Mouse (Mus musculus): Measurements from ENCODE around the gene Gna13. TPM values are rescaled to one million over a fixed set of nuclear protein-coding genes. Genes with fewer than 3 reads are reported as not detected.
A peak's percentile ranks its signal among the peaks of the same experiment; 100 is the strongest.

Gene Gna13
- total and polyA plus RNA-seq, 3 experiments = 32.2 to 57.6 (median 39.3) TPM

DNA sequence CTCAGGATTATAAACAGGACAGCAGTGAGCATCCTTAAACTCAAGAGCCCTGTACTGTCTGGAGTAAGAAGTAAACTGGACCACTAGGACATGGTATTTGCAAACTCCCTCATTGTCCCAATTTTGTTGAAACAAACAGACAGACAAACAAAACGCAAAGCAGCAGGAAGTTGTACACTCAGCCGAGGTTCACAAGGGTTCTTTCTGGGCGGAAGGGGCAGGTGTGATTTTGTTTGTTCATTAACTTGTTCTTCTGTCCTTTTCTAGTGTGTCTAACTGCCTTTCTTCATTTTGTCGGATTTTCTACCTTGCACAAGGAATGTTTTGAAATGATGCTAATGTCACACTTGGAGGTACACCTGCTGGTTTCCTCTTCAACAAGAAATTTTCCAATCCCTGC lies 56.8 kb downstream of the Gna13 start:
- peaks cover 9% of the 10 kb centered on the region for H3K9me3 ChIP-seq (replicated peaks; ENCODE audit: low read length)
- H3K36me3 ChIP-seq (replicated peaks in 1 of 2; ENCODE audit: control insufficient read depth in 1 of 2, insufficient read depth in 1 of 2, low read length in 1 of 2) = no peaks in the 10 kb centered on the region
- H3K4me1 ChIP-seq (ENCODE audit: control insufficient read depth in 1 of 2, insufficient read depth in 2 of 2) = peaks cover 16 to 51% of the 10 kb centered on the region in 2 experiments
- peak overlapping the region; percentile 77; the same call in 1 of the 2 replicates for H3K27ac ChIP-seq (ENCODE audit: insufficient read depth, low read depth)
- in situ Hi-C loops (cut with MboI; ENCODE audit: low pct_ligation_motif_present, low pct_unique_long_range_greater_than_20kb, low sequenced_read_pairs) = no loop called here
- peak overlapping the region; percentile 29 to 50 (median 48) for H3K4me3 ChIP-seq (replicated peaks in 1 of 3; ENCODE audit: low read depth in 2 of 3, low read length in 2 of 3, poor library complexity in 1 of 3)
- no peak overlapping the region for H3K9ac ChIP-seq (ENCODE audit: insufficient read depth, low read depth)
- no peaks in the 10 kb centered on the region for H3K79me2 ChIP-seq (replicated peaks; ENCODE audit: control insufficient read depth, extremely low read depth, insufficient read depth, poor library complexity, severe bottlenecking)
- H3K27me3 ChIP-seq (replicated peaks) = no peaks in the 10 kb centered on the region
- dilution Hi-C loops (cut with MboI; ENCODE audit: extremely low pct_ligation_motif_present, extremely low pct_unique_long_range_greater_than_20kb, low sequenced_read_pairs) = no loop called here
- no peak for DNase-seq (ENCODE audit: extremely low read depth)
- TF ChIP-seq NRF1 (IDR thresholded peaks at IDR 0.05; ENCODE audit: low read depth, low read length) (no peak), CHD2 (IDR thresholded peaks at IDR 0.05; ENCODE audit: low read length) (no peak), MAFK (IDR thresholded peaks at IDR 0.05; ENCODE audit: insufficient replicate concordance, low read length) (no peak), RCOR1 (conservative IDR thresholded peaks at IDR 0.05; ENCODE audit: low read depth, low read length) (no peak), ETS1 (conservative IDR thresholded peaks at IDR 0.05; ENCODE audit: low read depth, low read length) (no peak), MYC (IDR thresholded peaks at IDR 0.05; ENCODE audit: low read depth, low read length) (no peak), IRF4 (IDR thresholded peaks at IDR 0.05; ENCODE audit: low read depth, low read length) (no peak), MAZ (IDR thresholded peaks at IDR 0.05; ENCODE audit: low read depth, low read length) (no peak), ELF1 (IDR thresholded peaks at IDR 0.05; ENCODE audit: low read depth, low read length) (no peak), SIN3A (IDR thresholded peaks at IDR 0.05; ENCODE audit: low read length) (no peak), UBTF (IDR thresholded peaks at IDR 0.05; ENCODE audit: low read depth, low read length) (no peak), BHLHE40 (IDR thresholded peaks at IDR 0.05; ENCODE audit: low read depth, low read length) (no peak)
- H3K4me2 ChIP-seq (ENCODE audit: insufficient read depth, low read depth, poor library complexity, severe bottlenecking) = peak overlapping the region; percentile 67

DNA sequence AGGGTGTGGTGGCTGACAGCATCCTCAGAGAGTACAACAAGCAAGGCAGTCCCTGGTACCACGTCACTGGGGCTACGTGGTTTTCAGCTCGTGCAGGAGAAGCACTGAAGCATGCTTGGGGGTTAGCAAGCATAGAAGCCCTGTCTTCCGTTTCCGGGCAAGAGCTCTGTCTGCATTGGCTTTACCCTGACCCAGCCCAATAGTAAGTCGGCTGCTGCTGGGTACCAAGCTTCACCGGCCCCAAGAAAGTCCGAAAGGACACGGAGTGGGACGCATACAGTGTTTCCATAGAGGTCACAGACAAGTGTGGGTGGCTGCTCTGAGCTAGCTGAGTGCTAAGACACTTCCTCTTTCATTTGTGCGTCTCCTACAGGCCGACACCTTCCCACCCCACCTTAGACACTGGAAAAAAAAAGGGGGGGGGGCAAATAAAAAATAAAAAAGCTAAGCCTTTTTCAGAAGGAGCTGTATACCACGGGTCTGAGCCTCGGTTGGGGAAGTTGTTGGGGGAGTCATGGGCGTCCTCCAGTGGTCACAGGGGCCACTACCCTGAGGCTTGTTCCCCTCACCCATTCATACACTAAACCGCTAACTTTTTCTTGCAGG lies 57.4 kb downstream of the Gna13 start:
- peak; percentile 95 for DNase-seq (ENCODE audit: extremely low read depth)
- in situ Hi-C loops (cut with MboI; ENCODE audit: low pct_ligation_motif_present, low pct_unique_long_range_greater_than_20kb, low sequenced_read_pairs) (no loop called here), dilution Hi-C loops (cut with MboI; ENCODE audit: extremely low pct_ligation_motif_present, extremely low pct_unique_long_range_greater_than_20kb, low sequenced_read_pairs) (no loop called here)
- H3K9me3 ChIP-seq (replicated peaks; ENCODE audit: low read length) = peaks cover 9% of the 10 kb centered on the region
- no peaks in the 10 kb centered on the region for H3K27me3 ChIP-seq (replicated peaks)
- no peaks in the 10 kb centered on the region for H3K79me2 ChIP-seq (replicated peaks; ENCODE audit: control insufficient read depth, extremely low read depth, insufficient read depth, poor library complexity, severe bottlenecking)
- peaks cover 17 to 52% of the 10 kb centered on the region in 2 experiments for H3K4me1 ChIP-seq (ENCODE audit: control insufficient read depth in 1 of 2, insufficient read depth in 2 of 2)
- H3K36me3 ChIP-seq (replicated peaks in 1 of 2; ENCODE audit: control insufficient read depth in 1 of 2, insufficient read depth in 1 of 2, low read length in 1 of 2) = no peaks in the 10 kb centered on the region
- peak overlapping the region; percentile 29 to 50 (median 48) for H3K4me3 ChIP-seq (replicated peaks in 1 of 3; ENCODE audit: low read depth in 2 of 3, low read length in 2 of 3, poor library complexity in 1 of 3)
- peak overlapping the region; percentile 67 for H3K4me2 ChIP-seq (ENCODE audit: insufficient read depth, low read depth, poor library complexity, severe bottlenecking)
- peak overlapping the region; percentile 77 for H3K27ac ChIP-seq (ENCODE audit: insufficient read depth, low read depth)
- H3K9ac ChIP-seq (ENCODE audit: insufficient read depth, low read depth) = peak overlapping the region; percentile 24; the same call in 1 of the 2 replicates
- peak; percentile 53 for TF ChIP-seq MEF2A (IDR thresholded peaks at IDR 0.05; ENCODE audit: borderline replicate concordance, low read depth, low read length)
- TF ChIP-seq ZC3H11A (IDR thresholded peaks at IDR 0.05; ENCODE audit: low read depth, low read length) = no peak
- TF ChIP-seq TCF12 (IDR thresholded peaks at IDR 0.05; ENCODE audit: low read depth, low read length) = peak; percentile 63
- TF ChIP-seq CHD2 (IDR thresholded peaks at IDR 0.05; ENCODE audit: low read length) = no peak; the same call in 1 of the 2 replicates
- peak; percentile 77 for TF ChIP-seq SIN3A (IDR thresholded peaks at IDR 0.05; ENCODE audit: low read length)
- peak; percentile 93 for TF ChIP-seq ETS1 (conservative IDR thresholded peaks at IDR 0.05; ENCODE audit: low read depth, low read length)
- TF ChIP-seq E2F4 (IDR thresholded peaks at IDR 0.05; ENCODE audit: insufficient replicate concordance, low read depth, low read length) = no peak
- TF ChIP-seq UBTF (IDR thresholded peaks at IDR 0.05; ENCODE audit: low read depth, low read length) = no peak
- peak; percentile 98 for TF ChIP-seq BHLHE40 (IDR thresholded peaks at IDR 0.05; ENCODE audit: low read depth, low read length)
- peak; percentile 88 for TF ChIP-seq MAZ (IDR thresholded peaks at IDR 0.05; ENCODE audit: low read depth, low read length)
- TF ChIP-seq RCOR1 (conservative IDR thresholded peaks at IDR 0.05; ENCODE audit: low read depth, low read length) = peak; percentile 82; the same call in 1 of the 2 replicates
- 0 out of 2 replicates have a peak, but pooled peaks have one; percentile 12 for TF ChIP-seq USF2 (conservative IDR thresholded peaks at IDR 0.05; ENCODE audit: low read depth, low read length)
- peak; percentile 79; the same call in 1 of the 2 replicates for TF ChIP-seq MXI1 (IDR thresholded peaks at IDR 0.05; ENCODE audit: low read depth, low read length)
- TF ChIP-seq POLR2AphosphoS2 (IDR thresholded peaks at IDR 0.05; ENCODE audit: low read depth, low read length) = no peak
- TF ChIP-seq USF1 (IDR thresholded peaks at IDR 0.05; ENCODE audit: low read depth, low read length) = no peak
- peak; percentile 88 for TF ChIP-seq ZNF384 (IDR thresholded peaks at IDR 0.05; ENCODE audit: low read depth, low read length)
- no peak; the same call in 1 of the 2 replicates for TF ChIP-seq CHD1 (IDR thresholded peaks at IDR 0.05; ENCODE audit: low read depth, low read length)
- TF ChIP-seq ZMIZ1 (IDR thresholded peaks at IDR 0.05; ENCODE audit: low read depth, low read length) = 0 out of 2 replicates have a peak, but pooled peaks have one; percentile 40
- peak; percentile 75 for TF ChIP-seq NELFE (IDR thresholded peaks at IDR 0.05; ENCODE audit: low read depth, low read length)
- TF ChIP-seq PAX5 (IDR thresholded peaks at IDR 0.05; ENCODE audit: low read length) = no peak
- peak; percentile 90 for TF ChIP-seq MYC (IDR thresholded peaks at IDR 0.05; ENCODE audit: low read depth, low read length)
- no peak for TF ChIP-seq ZKSCAN1 (IDR thresholded peaks at IDR 0.05; ENCODE audit: borderline replicate concordance, low read depth, low read length)
- TF ChIP-seq GABPA (IDR thresholded peaks at IDR 0.05; ENCODE audit: insufficient replicate concordance, low read depth, low read length) = no peak
- TF ChIP-seq MAFK (IDR thresholded peaks at IDR 0.05; ENCODE audit: insufficient replicate concordance, low read length) = no peak; the same call in 1 of the 2 replicates
- TF ChIP-seq ELF1 (IDR thresholded peaks at IDR 0.05; ENCODE audit: low read depth, low read length) = peak; percentile 84
- no peak for TF ChIP-seq JUN (IDR thresholded peaks at IDR 0.05; ENCODE audit: insufficient read depth, low read depth, low read length)

All from CH12.LX (cell line).